Mouse (Mus musculus) layer of hippocampus, adult 9-11 months (tissue): Measurements from ENCODE around the gene Apc2.

ENCODE experiments used
- DNase-seq: peaks from one replicate; pipeline ENCODE4 v3.0.0; 2022

Apc2 gene

GRCm38 (mm10) chr10:80262776-80263365 lies 32.9 kb upstream of the Apc2 start:
- no peak for DNase-seq

- DNase-seq: peak; percentile 99
These were observed 31.2 kb upstream of the Apc2 start for GRCm38 (mm10) chr10:80264341-80265148.

- no peak for DNase-seq
These were observed 30.7 kb upstream of the Apc2 start for GRCm38 (mm10) chr10:80265149-80265486.

GRCm38 (mm10) chr10:80270099-80270498 lies 25.7 kb upstream of the Apc2 start:
- DNase-seq: no peak

- DNase-seq: no peak
These were observed 25.0 kb upstream of the Apc2 start for GRCm38 (mm10) chr10:80270734-80271181.

GRCm38 (mm10) chr10:80271186-80271843 lies 24.5 kb upstream of the Apc2 start:
- DNase-seq: no peak

- DNase-seq: no peak
These were observed 23.7 kb upstream of the Apc2 start for GRCm38 (mm10) chr10:80271870-80272585.

GRCm38 (mm10) chr10:80273847-80274246 lies 21.9 kb upstream of the Apc2 start:
- no peak for DNase-seq

- DNase-seq: no peak
These were observed 19.5 kb upstream of the Apc2 start for GRCm38 (mm10) chr10:80276238-80276637.

- DNase-seq: no peak
These were observed 17.4 kb upstream of the Apc2 start for GRCm38 (mm10) chr10:80278390-80278789.

GRCm38 (mm10) chr10:80279273-80279672 lies 16.5 kb upstream of the Apc2 start:
- DNase-seq: no peak

- no peak for DNase-seq
These were observed 14.5 kb upstream of the Apc2 start for GRCm38 (mm10) chr10:80281304-80281703.

- DNase-seq: no peak
These were observed 13.8 kb upstream of the Apc2 start for GRCm38 (mm10) chr10:80281921-80282371.

GRCm38 (mm10) chr10:80282481-80283441 lies 13.0 kb upstream of the Apc2 start:
- DNase-seq: no peak

GRCm38 (mm10) chr10:80285222-80286070 lies 10.3 kb upstream of the Apc2 start:
- no peak for DNase-seq

GRCm38 (mm10) chr10:80288097-80288496 lies 7.7 kb upstream of the Apc2 start:
- no peak for DNase-seq

- no peak for DNase-seq
These were observed 7.1 kb upstream of the Apc2 start for GRCm38 (mm10) chr10:80288657-80289056.

GRCm38 (mm10) chr10:80292251-80293146 lies 3.3 kb upstream of the Apc2 start, which contains the start of gene Rps15:
Rps15 (plus strand) TSS chr10:80292453.
- peak; percentile 94 for DNase-seq

- no peak for DNase-seq
These were observed 2.5 kb upstream of the Apc2 start for GRCm38 (mm10) chr10:80293325-80293724.

- DNase-seq: no peak
These were observed 1.5 kb upstream of the Apc2 start for GRCm38 (mm10) chr10:80294311-80294710.
